Mouse (Mus musculus) urinary bladder, postnatal 36 days (tissue): ENCODE data around the gene Papss2.
A peak's percentile ranks its signal among the peaks of the same experiment; 100 is the strongest.

Experiments used
- DNase-seq, 2 experiments: peaks; one replicate each; pipeline ENCODE4 v3.0.0; 2022; ENCODE audit warnings: low spot score in 2 of 2, mixed read lengths in 1 of 2

The Papss2 gene

DNA sequence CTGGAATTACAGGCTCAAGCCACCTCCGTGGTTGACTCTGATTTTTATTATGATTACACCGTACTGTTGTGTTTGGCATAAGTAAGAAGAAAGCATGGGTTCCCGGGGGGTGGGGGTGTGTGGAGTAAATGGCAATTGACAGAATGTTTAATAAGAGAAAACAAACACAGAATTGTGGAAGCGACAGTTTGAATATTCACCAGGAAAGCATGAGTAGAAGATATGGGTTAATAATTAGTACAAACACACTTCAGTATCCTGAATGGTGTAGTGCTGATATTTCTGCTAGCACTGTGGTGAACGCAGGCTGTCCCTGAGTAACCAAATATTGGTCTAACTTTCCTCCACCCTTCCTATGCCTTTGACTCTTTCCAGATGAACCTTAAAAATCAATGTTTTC is 3.8 kb downstream of the Papss2 start:
- no peak for DNase-seq

DNA sequence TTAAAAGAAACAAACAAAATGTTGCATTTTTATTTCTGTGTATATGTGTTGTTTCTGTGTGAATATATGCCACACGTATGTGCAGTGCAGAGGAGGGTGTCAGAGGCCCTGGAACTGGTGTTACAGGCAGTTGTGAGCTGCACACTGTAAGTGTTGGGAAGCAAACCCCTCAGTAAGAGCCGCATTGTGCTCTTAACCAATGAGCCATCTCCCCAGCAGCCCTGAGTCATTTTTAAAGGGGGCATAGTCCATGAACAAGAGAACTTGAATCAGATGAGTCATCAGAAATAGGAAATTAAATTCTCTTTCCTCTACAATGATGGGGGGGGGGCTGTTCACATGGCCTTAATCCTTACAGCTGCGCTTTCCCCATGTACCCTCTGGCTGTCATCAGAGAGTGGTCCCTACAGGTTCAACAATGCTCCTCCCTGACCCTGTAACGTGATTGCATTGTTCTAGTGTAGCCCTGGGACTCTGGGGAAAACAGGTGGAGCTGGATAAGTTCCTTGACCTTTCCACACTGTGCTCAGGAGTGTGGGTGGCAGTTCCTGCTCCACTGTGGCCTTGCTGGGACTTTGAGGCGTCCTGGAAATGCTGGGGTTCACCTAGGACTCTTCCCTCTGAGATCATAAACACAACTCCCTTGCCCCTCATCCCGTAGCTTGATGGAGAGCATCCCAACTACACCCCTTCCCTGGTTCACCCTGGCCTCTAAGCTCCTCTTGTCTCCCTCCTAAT is 5.6 kb downstream of the Papss2 start:
- no peak for DNase-seq

DNA sequence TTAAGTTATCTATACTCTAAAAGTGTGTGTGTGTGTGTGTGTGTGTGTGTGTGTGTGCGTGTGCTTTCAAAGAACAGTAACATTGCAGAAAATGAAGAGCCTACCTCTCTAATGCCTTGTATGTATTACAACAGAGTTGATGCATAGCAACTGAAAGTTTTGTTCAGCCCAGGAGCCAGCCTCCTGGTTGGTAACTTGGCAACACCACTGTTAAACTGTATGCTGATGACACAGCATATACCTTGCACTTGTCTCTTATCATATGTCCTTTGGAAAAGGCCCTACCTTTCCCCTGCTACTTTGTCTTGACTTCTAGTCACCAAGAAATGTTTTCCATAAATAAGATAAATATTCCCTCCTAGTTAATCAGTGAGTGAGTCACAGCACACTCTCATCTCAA is 7.9 kb downstream of the Papss2 start:
- DNase-seq: no peak

DNA sequence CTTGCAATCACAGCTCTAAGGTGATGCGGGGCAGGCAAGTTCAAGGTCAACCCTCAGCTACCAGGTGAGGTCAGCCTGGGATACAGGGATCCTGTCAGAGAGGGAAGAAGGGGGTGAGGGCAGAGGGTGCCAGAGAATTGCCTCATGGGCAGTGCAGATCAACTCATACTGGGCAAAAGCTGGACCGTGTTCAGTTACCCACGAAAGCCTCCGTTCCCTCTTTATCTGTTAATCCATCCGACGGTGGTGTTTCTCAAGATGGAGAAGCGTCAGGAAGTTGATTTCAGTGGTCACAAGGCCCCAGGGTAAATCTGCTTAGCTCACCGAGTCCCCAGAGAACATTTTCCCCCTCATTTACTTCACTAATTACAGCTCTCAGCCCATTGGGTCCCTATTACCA is 8.5 kb downstream of the Papss2 start:
- no peak for DNase-seq

DNA sequence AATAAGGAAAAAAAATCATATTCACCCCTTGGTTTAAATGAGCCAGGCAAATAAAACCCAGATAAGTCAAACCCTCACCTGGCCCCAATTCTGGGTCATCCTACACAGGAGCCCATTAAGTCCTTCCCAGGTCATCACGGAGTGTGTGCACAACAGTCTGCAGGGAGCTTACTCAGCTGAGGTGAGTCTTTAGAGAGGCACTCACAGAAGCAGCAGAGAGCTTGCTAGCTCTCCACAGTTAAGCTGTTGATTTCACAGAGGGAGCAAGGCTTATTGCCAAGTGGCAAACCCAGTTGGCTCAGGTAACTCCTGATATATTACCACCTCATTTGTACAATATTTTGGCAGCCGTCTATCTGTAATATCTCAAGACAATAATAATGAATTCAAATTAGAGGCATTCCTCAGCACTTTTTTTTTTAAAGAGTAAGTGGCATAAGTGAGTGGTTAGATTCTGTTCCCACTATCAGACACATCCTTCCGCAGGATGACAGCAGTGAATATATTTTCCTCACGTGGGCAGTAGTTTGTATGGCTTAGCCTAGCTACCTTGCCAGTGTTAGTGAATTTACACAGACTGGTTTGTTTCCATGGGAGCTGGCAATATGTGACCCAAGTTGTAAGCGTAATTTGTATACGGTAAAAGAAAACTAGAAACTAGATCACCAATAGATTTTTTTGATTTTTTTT is 9.1 kb downstream of the Papss2 start:
- DNase-seq: no peak

DNA sequence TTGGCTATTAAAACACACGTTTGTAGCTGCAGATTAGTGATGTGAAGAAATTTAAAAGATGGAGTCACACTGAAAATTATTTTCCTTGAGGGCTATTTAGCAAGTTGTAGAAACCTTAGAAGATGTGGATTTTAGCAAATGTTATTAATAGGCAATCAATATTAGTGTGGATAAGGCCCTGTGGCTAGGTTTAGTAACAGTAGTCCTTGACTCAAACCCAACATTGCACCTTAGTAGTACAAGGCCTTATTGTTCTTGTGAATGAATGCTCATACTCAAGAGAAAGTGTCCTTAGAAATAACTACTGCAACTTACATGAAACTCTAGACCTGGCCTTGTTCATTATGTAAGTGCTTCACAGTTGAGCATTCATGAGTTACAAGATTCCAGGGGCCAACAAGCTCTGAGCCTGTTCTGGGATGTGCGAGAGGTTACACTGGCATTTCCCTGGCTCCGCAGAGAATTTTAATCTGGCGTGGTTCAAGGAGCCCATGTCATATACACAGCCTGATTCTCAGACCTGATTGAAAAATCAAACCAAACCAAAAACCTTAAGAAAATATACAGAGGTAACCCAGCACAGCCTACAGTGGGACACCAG is 10.7 kb downstream of the Papss2 start:
- DNase-seq: no peak

DNA sequence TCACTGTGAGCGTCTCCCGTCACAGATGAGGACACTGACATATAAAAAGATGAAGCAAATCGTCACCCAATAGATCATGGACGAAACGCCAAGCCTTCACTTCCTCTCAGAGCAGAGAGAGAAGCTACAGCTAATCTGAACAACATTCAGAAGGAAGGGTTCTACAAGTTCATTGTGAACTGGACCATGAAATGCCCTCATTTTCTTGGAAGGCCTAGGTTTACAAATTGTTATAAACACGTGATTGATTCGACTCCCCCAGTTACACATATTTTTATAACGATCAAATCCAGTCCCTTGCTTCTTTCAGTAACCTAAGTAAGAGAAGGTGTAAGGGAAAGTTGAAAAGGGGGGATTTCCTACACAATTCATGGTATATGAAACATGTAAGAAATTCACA is 11.4 kb downstream of the Papss2 start:
- no peak for DNase-seq

DNA sequence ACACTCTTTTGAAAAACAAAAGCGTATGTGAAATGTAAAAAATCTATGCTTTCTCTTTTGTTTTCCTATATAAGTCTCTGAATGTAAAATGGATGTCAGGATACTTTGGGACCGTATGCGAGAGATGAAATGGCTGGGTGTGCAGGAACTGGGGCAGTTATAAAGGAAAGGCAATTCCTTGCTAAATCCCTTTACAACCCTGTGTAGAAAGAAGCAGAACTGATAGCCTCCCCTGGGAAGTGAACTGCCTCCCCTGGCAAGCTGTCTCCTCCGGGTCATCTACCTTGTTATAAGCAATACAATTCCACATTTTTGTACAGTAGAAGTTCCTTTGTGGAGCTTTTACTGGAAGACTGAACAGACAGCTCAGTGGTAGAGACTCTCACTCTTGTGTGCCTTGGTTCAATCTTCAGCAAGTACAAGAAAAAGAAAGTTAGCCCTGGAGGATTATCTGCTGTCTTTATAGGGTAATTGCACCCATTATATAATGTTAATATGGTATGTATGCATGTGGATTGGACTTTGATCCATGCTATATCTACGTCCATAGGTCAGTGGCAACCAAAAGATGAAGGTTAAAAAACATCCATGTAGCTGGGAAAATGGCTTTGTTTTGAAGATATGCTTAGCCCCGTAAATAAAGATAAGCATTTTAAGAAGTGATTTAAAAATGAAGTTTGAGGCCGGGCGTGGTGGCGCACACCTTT is 15.9 kb downstream of the Papss2 start:
- no peak for DNase-seq

DNA sequence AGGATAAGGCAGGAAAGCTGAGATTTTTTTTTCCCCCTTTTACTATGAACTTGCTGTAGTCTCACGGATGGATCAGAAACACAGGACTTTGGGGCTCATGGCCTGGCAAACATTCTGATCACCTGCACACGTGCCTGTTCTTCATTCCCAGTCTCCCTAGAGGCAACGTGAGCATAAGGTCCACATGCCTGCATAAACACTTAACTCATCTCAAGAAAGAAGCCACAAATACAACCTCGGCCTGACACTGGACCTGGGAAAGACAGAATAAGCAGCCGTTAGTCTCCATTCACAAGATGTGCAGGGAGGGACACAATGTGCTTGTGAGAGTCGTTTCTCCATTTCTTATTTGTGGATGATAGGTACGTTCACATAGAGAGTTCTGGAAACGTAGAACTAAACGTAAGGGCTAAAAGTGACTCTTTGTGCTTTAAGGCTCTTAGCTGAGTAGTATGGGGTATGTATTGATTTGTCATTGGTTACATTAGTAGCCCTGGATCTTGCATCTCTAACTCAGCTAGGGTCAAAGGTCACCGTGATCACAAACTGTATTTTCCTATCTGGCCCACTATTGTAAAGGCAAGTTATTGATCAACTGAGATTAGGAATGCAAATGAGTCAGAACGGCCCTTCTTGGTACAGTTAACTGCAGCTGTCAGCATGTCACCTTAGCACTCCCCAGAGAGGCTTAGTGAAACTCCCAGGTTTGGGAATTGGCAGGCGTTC is 18.6 kb downstream of the Papss2 start:
- no peak for DNase-seq

DNA sequence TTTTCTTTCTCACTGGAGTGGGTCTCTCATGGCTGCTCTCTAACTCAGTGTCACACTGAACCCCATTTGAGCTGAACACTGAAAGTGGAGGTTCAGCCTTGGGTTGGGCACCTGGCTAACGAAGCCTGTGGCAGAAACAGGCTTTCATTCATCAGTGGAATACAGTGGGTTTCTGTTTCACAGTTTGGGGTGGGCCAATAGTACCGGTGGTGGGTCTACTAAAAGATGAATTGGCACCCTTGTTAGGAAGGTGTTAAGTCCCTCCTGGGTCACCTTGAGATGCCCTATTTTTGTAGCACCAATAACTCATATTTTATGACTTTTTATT is 19.1 kb downstream of the Papss2 start:
- no peak for DNase-seq

DNA sequence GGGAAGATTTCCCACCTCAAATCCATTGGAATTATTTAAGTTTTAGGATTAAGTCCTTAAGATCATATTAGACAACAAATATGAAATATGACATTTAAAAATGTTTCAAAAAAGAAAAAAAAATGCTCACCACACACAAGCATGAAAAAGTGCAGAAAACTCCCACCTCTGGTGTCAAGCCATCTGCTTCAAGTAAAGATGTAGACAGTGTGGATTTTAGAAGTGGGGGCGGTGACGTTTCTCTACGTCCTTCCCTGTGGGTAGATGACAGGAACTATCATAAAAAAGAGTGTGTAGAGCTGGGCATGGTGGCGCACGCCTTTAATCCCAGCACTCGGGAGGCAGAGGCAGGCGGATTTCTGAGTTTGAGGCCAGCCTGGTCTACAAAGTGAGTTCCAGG is 21.1 kb downstream of the Papss2 start:
- no peak for DNase-seq

DNA sequence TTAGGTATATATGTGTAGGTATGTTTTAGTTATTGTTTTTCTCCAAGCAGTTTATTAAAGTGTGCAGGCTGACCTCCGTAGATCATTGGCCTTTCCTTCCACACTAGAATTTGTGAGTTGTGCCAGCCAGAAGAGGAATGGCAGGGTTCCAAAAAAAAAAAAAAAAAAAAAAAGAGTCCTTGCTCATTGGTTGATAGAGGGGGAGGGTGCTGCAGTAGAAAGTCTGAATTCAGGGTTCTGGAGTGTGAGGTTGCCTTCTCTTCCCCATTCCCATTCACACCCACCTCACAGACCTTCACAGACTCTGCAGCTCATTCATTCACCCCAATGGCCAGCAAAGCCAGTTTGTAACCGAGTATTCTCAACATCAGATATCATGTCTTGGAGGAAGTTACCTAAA is 24.1 kb downstream of the Papss2 start:
- no peak for DNase-seq

DNA sequence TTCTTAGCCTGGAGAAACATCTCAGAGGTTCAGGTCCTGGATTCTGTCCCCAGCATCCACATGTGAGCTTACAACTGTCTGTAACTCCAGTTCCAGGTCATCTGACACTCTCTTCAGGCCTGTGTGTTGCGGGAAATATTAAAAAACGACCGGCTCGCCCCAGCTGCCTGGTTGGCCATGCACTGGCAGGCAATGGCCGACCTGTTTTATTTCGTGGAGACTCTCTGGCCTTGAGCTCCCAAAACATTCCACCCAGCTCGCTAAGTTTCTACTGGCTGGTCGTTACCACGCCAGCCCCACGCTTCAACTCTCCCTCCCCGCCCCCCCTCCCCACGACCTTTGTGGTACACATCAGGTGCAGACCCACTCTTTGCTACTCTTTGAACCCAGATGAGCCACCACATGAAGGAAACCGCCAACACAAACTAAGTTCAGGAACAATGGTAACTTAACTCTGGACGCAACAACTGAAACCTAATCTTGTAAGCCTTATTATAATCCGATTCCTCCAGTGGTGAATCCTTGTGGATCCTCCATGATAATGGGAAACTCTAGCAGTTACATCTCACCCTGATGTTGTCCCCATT is 25.4 kb downstream of the Papss2 start:
- DNase-seq: no peak

DNA sequence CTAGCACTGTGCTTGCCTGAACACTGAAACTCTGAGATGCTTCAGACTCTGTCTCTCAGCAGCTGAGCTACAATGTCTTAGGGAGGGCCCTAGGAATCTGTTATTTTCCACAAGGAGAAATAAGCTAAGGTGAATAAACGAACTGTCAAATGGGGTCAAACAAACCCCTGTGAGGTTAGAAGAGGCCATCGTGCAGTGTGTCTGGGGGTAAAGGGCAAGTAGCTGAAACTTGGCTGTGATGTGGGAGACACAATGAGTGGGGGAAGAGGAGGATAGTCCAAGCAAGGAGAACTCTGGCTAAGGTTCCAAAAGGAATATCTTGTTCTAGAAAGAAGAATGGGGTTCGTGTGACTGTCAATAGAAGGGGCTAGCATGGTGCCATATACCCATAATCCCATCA is 26.6 kb downstream of the Papss2 start:
- no peak for DNase-seq

DNA sequence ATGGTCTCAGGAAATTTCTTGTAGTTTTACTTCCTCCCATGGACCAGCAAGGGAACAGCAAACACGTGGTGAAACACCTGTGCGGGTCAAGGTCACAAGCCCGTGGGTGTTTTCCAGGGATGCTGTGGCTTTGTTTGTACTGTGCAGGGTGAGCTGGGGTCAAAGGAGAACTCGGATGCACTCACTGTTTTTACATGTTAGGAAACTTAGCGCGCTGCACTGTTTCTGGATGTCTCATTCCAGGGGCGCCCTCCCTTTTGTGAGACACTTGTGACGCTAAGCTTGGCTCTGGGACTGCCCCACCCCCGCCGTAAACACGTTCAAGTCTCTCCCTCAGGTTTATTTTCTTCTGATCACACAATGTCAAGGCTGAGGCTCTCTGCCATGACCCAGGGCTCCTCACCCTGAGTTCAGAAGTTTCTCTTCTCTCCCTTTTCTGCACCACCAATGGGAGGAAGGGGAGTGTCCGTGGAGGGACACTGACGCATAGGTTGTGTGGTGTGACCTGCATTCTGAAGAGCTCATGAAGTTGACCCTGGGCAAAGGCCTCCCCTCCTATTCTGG is 31.3 kb downstream of the Papss2 start:
- no peak for DNase-seq

DNA sequence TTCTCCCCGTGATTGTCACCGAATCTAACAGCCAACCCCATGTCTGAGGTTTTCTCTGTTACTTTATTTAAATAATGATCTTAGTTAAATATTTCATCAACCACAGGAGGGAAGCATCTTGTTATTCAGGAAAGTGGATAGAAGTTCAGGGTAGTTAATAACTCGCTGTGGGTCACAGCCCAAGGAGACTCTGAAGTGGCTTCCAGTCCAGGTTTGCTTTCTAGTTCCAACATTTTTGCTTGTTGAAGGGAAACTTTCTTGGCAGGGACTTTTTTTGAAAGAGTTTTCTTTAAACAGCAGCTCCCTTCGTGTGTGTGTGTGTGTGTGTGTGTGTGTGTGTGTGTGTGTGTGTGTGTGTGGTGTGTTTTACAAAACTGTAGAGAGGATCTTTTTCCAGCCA is 32.0 kb downstream of the Papss2 start:
- no peak for DNase-seq

DNA sequence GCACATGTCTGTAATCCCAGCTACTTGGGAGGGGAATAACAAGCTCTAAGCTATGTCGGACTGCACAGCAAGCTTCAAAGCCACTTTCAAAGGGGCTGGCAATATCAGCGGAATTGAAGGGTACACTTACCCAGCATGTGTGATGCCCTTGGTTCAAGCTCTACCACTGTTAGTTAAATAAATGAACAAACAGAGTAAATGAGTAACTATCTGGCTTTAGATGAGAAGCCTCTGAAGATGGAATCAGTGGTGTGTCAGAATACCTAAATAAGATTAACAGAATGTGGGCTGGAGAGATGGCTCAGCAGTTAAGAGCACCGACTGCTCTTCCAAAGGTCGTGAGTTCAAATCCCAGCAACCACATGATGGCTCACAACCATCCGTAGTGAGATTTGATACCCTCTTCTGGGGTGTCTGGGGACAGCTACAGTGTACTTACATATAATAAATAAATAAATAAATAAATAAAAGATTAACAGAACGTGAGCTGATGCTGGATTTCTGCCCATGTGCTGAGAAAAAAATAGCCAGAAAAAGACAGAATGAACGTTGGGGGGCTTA is 33.1 kb downstream of the Papss2 start:
- no peak for DNase-seq

DNA sequence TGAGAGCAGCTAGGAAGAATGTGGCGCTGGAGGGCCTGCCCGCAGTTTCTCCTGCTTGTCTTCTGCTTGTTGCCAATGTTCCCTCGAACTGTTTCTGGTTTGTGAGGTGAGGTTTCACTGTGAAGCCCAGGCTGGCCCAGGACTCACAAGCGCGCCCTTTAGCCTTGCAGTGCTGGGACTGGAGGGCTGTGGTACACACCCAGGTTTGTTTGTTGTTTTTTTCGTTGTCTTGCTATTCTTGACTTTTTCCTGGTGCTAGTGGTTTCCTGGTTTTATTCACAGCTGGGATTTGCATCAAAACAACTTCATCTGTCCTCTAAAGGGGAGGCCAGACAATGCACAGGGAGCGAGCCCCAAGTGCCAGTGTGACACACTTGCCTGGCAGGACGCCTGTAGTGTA is 39.3 kb downstream of the Papss2 start:
- no peak for DNase-seq

DNA sequence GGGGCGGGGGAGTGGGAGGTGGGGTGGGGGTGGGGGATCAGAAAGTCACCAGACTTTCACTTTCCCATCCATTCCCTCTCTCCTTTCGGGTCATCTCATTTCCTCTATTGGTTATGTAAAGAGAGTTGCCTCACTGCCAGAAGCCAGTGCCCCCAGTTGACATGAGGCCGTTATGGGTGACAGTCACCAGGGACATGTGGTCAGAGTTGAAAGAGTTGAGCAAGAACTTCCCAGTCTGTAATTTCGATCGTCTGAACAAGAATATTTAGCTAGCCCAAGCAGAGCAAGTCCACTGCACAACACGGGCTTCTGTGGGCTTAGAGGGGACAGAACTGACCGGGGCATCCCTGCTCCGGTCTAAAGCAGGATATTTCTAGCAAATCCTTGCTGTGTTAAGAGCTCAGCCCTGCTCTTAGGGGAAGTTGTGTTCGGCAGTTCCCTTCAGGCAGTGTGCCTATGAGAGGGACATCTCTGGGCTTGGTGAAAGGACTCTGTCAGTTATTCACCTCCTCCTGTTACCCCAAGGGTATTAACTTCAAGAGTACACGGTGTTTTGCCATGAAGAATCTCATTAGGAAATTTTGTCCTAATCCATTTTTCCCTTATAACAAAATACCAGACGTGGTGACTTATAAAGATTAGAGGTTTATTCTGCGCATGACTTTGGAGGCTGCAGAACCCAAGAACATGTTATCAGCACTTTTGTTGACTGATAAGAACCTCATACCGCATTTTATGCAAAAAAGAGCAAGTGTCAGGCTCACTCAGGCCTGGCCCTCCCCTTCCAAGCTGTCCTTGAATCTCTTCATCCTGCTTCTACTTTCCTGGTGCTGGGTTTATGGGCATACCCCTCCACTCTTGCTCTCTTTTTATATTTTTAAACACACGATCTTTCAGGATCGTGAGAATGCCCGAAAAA is 42.0 kb downstream of the Papss2 start:
- peak in 1 of 2 experiments; percentile 16 for DNase-seq
